Mouse (Mus musculus) cerebellum, postnatal 36 days (tissue): ENCODE measurements around the gene Hectd4.

ENCODE experiments used
- DNase-seq, 2 experiments: peaks; one replicate each; pipeline ENCODE4 v3.0.0; 2021 to 2022; ENCODE audit warnings: mixed read lengths in 2 of 2

Gene Hectd4

GRCm38 (mm10) chr5:121398146-121398964 lies 178.3 kb downstream of the Hectd4 start:
- no peak for DNase-seq

- no peak for DNase-seq
These were observed 179.0 kb downstream of the Hectd4 start for GRCm38 (mm10) chr5:121398965-121399462.

- no peak for DNase-seq
These were observed 179.5 kb downstream of the Hectd4 start for GRCm38 (mm10) chr5:121399540-121399939.

- no peak for DNase-seq
These were observed 180.0 kb downstream of the Hectd4 start for GRCm38 (mm10) chr5:121400064-121400463.

GRCm38 (mm10) chr5:121400849-121401248 lies 180.8 kb downstream of the Hectd4 start:
- no peak for DNase-seq

GRCm38 (mm10) chr5:121407856-121408255 lies 187.8 kb downstream of the Hectd4 start:
- no peak for DNase-seq

GRCm38 (mm10) chr5:121410975-121411374 lies 191.0 kb downstream of the Hectd4 start:
- DNase-seq: no peak
